Mouse (Mus musculus): ENCODE data around the gene Samd8. TPM values are rescaled to one million over a fixed set of nuclear protein-coding genes. Genes with fewer than 3 reads are reported as not detected.

Samd8 gene
- polyA plus RNA-seq, 1 experiment from 2014 or later, result 15.0 TPM

- Histone ChIP-seq H3K27me3 (ENCODE audit: control insufficient read depth, insufficient read depth, low read length) (no peaks in the 10 kb centered on the region), H3K27ac (ENCODE audit: low read length) (no peak overlapping the region), H3K36me3 (ENCODE audit: control insufficient read depth, insufficient read depth, low read length) (no peaks in the 10 kb centered on the region), H3K9me3 (ENCODE audit: control insufficient read depth, low read depth, low read length) (no peaks in the 10 kb centered on the region), H3K4me3 (ENCODE audit: low read depth, low read length) (no peak overlapping the region), H3K9ac (replicated peaks; ENCODE audit: low read depth, low read length) (no peak overlapping the region), H3K4me2 (replicated peaks; ENCODE audit: low read depth, low read length) (no peak overlapping the region), H3K4me1 (ENCODE audit: control insufficient read depth, insufficient read depth, low read length) (peaks cover 6% of the 10 kb centered on the region)
- ATAC-seq (ENCODE audit: insufficient number of reproducible peaks, insufficient read depth, low FRiP score, low read depth), result no peak
- WGBS, result 86% methylated on average over 4 of the region's 4 CpGs
These were observed 70.7 kb downstream of the Samd8 start for GRCm38 (mm10) chr14:21820880-21821505.

DNA sequence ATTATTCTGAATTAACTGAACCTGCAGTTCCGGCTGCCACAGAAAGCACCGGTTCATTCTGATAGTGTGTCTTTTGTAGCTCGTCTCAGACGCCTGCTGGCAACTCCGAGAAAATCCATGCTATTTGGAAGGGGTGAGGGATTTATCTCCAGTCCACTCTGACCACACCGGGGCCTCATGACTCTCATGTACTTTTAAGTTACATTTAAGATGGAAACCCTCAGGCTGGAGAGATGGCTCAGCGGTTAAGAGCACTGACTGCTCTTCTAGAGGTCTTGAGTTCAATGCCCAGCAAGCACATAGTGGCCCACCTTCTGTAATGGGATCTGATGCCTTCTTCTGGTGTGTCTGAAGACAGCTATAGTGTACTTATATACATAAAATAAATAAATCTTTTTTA, 72.0 kb downstream of the Samd8 start:
- Histone ChIP-seq H3K27me3 (ENCODE audit: control insufficient read depth, insufficient read depth, low read length) (no peaks in the 10 kb centered on the region), H3K4me2 (replicated peaks; ENCODE audit: low read depth, low read length) (no peak overlapping the region), H3K27ac (ENCODE audit: low read length) (peak overlapping the region; percentile 83; the same call in 1 of the 2 replicates), H3K4me3 (ENCODE audit: low read depth, low read length) (no peak overlapping the region), H3K9ac (replicated peaks; ENCODE audit: low read depth, low read length) (no peak overlapping the region), H3K36me3 (ENCODE audit: control insufficient read depth, insufficient read depth, low read length) (no peaks in the 10 kb centered on the region), H3K4me1 (ENCODE audit: control insufficient read depth, insufficient read depth, low read length) (peaks cover 6% of the 10 kb centered on the region), H3K9me3 (ENCODE audit: control insufficient read depth, low read depth, low read length) (no peaks in the 10 kb centered on the region)
- 66% methylated on average over 7 of the region's 7 CpGs for WGBS
- ATAC-seq (ENCODE audit: insufficient number of reproducible peaks, insufficient read depth, low FRiP score, low read depth), result no peak

GRCm38 (mm10) chr14:21822795-21823374, 72.6 kb downstream of the Samd8 start:
- no peak overlapping the region for H3K4me3 ChIP-seq (ENCODE audit: low read depth, low read length)
- WGBS, result 32% methylated on average over 7 of the region's 7 CpGs
- no peak overlapping the region for H3K9ac ChIP-seq (replicated peaks; ENCODE audit: low read depth, low read length)
- H3K27ac ChIP-seq (ENCODE audit: low read length), result peak overlapping the region; percentile 83
- H3K4me1 ChIP-seq (ENCODE audit: control insufficient read depth, insufficient read depth, low read length), result peaks cover 6% of the 10 kb centered on the region
- H3K36me3 ChIP-seq (ENCODE audit: control insufficient read depth, insufficient read depth, low read length), result no peaks in the 10 kb centered on the region
- H3K27me3 ChIP-seq (ENCODE audit: control insufficient read depth, insufficient read depth, low read length), result no peaks in the 10 kb centered on the region
- H3K4me2 ChIP-seq (replicated peaks; ENCODE audit: low read depth, low read length), result no peak overlapping the region
- no peaks in the 10 kb centered on the region for H3K9me3 ChIP-seq (ENCODE audit: control insufficient read depth, low read depth, low read length)
- ATAC-seq (ENCODE audit: insufficient number of reproducible peaks, insufficient read depth, low FRiP score, low read depth), result peak; percentile 59; the same call in 1 of the 2 replicates

- WGBS, result 58% methylated on average over 7 of the region's 7 CpGs
These were observed 73.6 kb downstream of the Samd8 start for GRCm38 (mm10) chr14:21823897-21824296.

GRCm38 (mm10) chr14:21824938-21825337, 74.6 kb downstream of the Samd8 start, which contains the start of gene Vdac2:
Gene Vdac2 (plus strand): TSS chr14:21825238.
- peaks cover 6% of the 10 kb centered on the region for H3K4me1 ChIP-seq (ENCODE audit: control insufficient read depth, insufficient read depth, low read length)
- H3K9ac ChIP-seq (replicated peaks; ENCODE audit: low read depth, low read length), result no peak within 1 kb of the TSS
- no peaks in the 10 kb centered on the region for H3K27me3 ChIP-seq (ENCODE audit: control insufficient read depth, insufficient read depth, low read length)
- whole genome bisulfite sequencing, result 89% methylated on average over 2 of the region's 2 CpGs
- no peaks in the 10 kb centered on the region for H3K36me3 ChIP-seq (ENCODE audit: control insufficient read depth, insufficient read depth, low read length)
- no peaks in the 10 kb centered on the region for H3K9me3 ChIP-seq (ENCODE audit: control insufficient read depth, low read depth, low read length)
- no peak within 1 kb of the TSS for H3K27ac ChIP-seq (ENCODE audit: low read length)
- no peak within 1 kb of the TSS for H3K4me2 ChIP-seq (replicated peaks; ENCODE audit: low read depth, low read length)
- no peak for ATAC-seq (ENCODE audit: insufficient number of reproducible peaks, insufficient read depth, low FRiP score, low read depth)
- H3K4me3 ChIP-seq (ENCODE audit: low read depth, low read length), result no peak within 1 kb of the TSS

More at GRCm38 (mm10) chr14:21823897-21824296, 73.6 kb downstream of the Samd8 start:
- H3K4me2 ChIP-seq (replicated peaks; ENCODE audit: low read depth, low read length), result no peak overlapping the region
- H3K4me3 ChIP-seq (ENCODE audit: low read depth, low read length), result no peak overlapping the region
- H3K4me1 ChIP-seq (ENCODE audit: control insufficient read depth, insufficient read depth, low read length), result peaks cover 6% of the 10 kb centered on the region
- no peak overlapping the region for H3K27ac ChIP-seq (ENCODE audit: low read length)
- H3K36me3 ChIP-seq (ENCODE audit: control insufficient read depth, insufficient read depth, low read length), result no peaks in the 10 kb centered on the region
- no peaks in the 10 kb centered on the region for H3K27me3 ChIP-seq (ENCODE audit: control insufficient read depth, insufficient read depth, low read length)
- no peak for ATAC-seq (ENCODE audit: insufficient number of reproducible peaks, insufficient read depth, low FRiP score, low read depth)
- H3K9ac ChIP-seq (replicated peaks; ENCODE audit: low read depth, low read length), result no peak overlapping the region
- no peaks in the 10 kb centered on the region for H3K9me3 ChIP-seq (ENCODE audit: control insufficient read depth, low read depth, low read length)

GRCm38 (mm10) chr14:21825786-21826491, 75.6 kb downstream of the Samd8 start:
- Histone ChIP-seq H3K27me3 (ENCODE audit: control insufficient read depth, insufficient read depth, low read length) (no peaks in the 10 kb centered on the region), H3K4me3 (ENCODE audit: low read depth, low read length) (no peak overlapping the region), H3K36me3 (ENCODE audit: control insufficient read depth, insufficient read depth, low read length) (no peaks in the 10 kb centered on the region), H3K4me2 (replicated peaks; ENCODE audit: low read depth, low read length) (no peak overlapping the region), H3K9me3 (ENCODE audit: control insufficient read depth, low read depth, low read length) (no peaks in the 10 kb centered on the region), H3K9ac (replicated peaks; ENCODE audit: low read depth, low read length) (no peak overlapping the region), H3K27ac (ENCODE audit: low read length) (no peak overlapping the region), H3K4me1 (ENCODE audit: control insufficient read depth, insufficient read depth, low read length) (peaks cover 10% of the 10 kb centered on the region)
- 73% methylated on average over 9 of the region's 9 CpGs for WGBS
- no peak for ATAC-seq (ENCODE audit: insufficient number of reproducible peaks, insufficient read depth, low FRiP score, low read depth)

GRCm38 (mm10) chr14:21830876-21831767, 80.8 kb downstream of the Samd8 start:
- peak overlapping the region; percentile 93 for H3K9ac ChIP-seq (replicated peaks; ENCODE audit: low read depth, low read length)
- peaks cover 17% of the 10 kb centered on the region; the same call in 1 of the 2 replicates for H3K36me3 ChIP-seq (ENCODE audit: control insufficient read depth, insufficient read depth, low read length)
- no peaks in the 10 kb centered on the region for H3K9me3 ChIP-seq (ENCODE audit: control insufficient read depth, low read depth, low read length)
- H3K4me2 ChIP-seq (replicated peaks; ENCODE audit: low read depth, low read length), result peak overlapping the region; percentile 86
- ATAC-seq (ENCODE audit: insufficient number of reproducible peaks, insufficient read depth, low FRiP score, low read depth), result peak; percentile 97
- peak overlapping the region; percentile 96 for H3K27ac ChIP-seq (ENCODE audit: low read length)
- under 1% methylated on average over 73 of the region's 73 CpGs for whole genome bisulfite sequencing
- H3K27me3 ChIP-seq (ENCODE audit: control insufficient read depth, insufficient read depth, low read length), result no peaks in the 10 kb centered on the region
- peak overlapping the region; percentile 98 for H3K4me3 ChIP-seq (ENCODE audit: low read depth, low read length)
- peaks cover 16% of the 10 kb centered on the region for H3K4me1 ChIP-seq (ENCODE audit: control insufficient read depth, insufficient read depth, low read length)
